Mouse (Mus musculus) brain, embryonic 18.5 days (tissue): ENCODE results near the gene Mmaa.

Source experiments
- DNase-seq: peaks from one replicate; pipeline ENCODE4 v3.0.0-alpha.2; 2012; ENCODE audit warnings: low read depth, low spot score

The Mmaa gene

GRCm38 (mm10) chr8:79294610-79295275 lies at the start of gene Mmaa:
Mmaa (minus strand) TSS chr8:79294937.
- peak; percentile 89 for DNase-seq

- DNase-seq, result no peak
These were observed 46.5 kb upstream of the Mmaa start for GRCm38 (mm10) chr8:79341236-79341635.

GRCm38 (mm10) chr8:79339555-79339954 lies 44.8 kb upstream of the Mmaa start:
- no peak for DNase-seq

- no peak for DNase-seq
These were observed 43.9 kb upstream of the Mmaa start for GRCm38 (mm10) chr8:79338619-79339018.

- DNase-seq, result no peak
These were observed 37.6 kb upstream of the Mmaa start for GRCm38 (mm10) chr8:79332109-79332900.

- no peak for DNase-seq
These were observed 36.8 kb upstream of the Mmaa start for GRCm38 (mm10) chr8:79331571-79331970.

- DNase-seq, result no peak
These were observed 36.3 kb upstream of the Mmaa start for GRCm38 (mm10) chr8:79331017-79331416.

- no peak for DNase-seq
These were observed 35.0 kb upstream of the Mmaa start for GRCm38 (mm10) chr8:79329735-79330134.

GRCm38 (mm10) chr8:79329182-79329581 lies 34.4 kb upstream of the Mmaa start:
- no peak for DNase-seq

GRCm38 (mm10) chr8:79325510-79325909 lies 30.8 kb upstream of the Mmaa start:
- no peak for DNase-seq

- DNase-seq, result no peak
These were observed 30.2 kb upstream of the Mmaa start for GRCm38 (mm10) chr8:79324928-79325327.

GRCm38 (mm10) chr8:79324036-79324435 lies 29.3 kb upstream of the Mmaa start:
- DNase-seq, result no peak

- DNase-seq, result no peak
These were observed 28.4 kb upstream of the Mmaa start for GRCm38 (mm10) chr8:79323121-79323520.

GRCm38 (mm10) chr8:79310801-79311200 lies 16.1 kb upstream of the Mmaa start:
- no peak for DNase-seq

- no peak for DNase-seq
These were observed 11.2 kb upstream of the Mmaa start for GRCm38 (mm10) chr8:79305941-79306340.

- DNase-seq, result no peak
These were observed 6.8 kb upstream of the Mmaa start for GRCm38 (mm10) chr8:79301548-79301947.

- DNase-seq, result no peak
These were observed 5.0 kb upstream of the Mmaa start for GRCm38 (mm10) chr8:79299704-79300103.

GRCm38 (mm10) chr8:79297763-79298162 lies 3.0 kb upstream of the Mmaa start:
- DNase-seq, result peak; percentile 10

- no peak for DNase-seq
These were observed 754 bp upstream of the Mmaa start for GRCm38 (mm10) chr8:79295276-79296105.

- DNase-seq, result no peak
These were observed 896 bp downstream of the Mmaa start for GRCm38 (mm10) chr8:79293841-79294240.

- no peak for DNase-seq
These were observed 1.9 kb downstream of the Mmaa start for GRCm38 (mm10) chr8:79292712-79293264.

GRCm38 (mm10) chr8:79289592-79289991 lies 5.1 kb downstream of the Mmaa start:
- no peak for DNase-seq
